Mouse (Mus musculus): Measurements from ENCODE around the gene Olfr1512. TPM values are rescaled to one million over a fixed set of nuclear protein-coding genes. Genes with fewer than 3 reads are reported as not detected.

The Olfr1512 gene
- polyA plus RNA-seq, 1 experiment from 2014 or later = not detected

- WGBS = under 1% methylated on average over 26 of the region's 26 CpGs
- peaks cover 49% of the 10 kb centered on the region for H3K4me1 ChIP-seq
- peak; percentile 52 for DNase-seq (ENCODE audit: low spot score)
- no peaks in the 10 kb centered on the region for H3K36me3 ChIP-seq (replicated peaks)
- peak within 1 kb of the TSS; percentile 87 for H3K27ac ChIP-seq (replicated peaks)
- no peaks in the 10 kb centered on the region for H3K9me3 ChIP-seq
- peak within 1 kb of the TSS; percentile 70 for H3K4me3 ChIP-seq
- H3K27me3 ChIP-seq (replicated peaks; ENCODE audit: low read depth, poor library complexity, severe bottlenecking) = peaks cover 28% of the 10 kb centered on the region
These were observed 50.8 kb downstream of the Olfr1512 start, which contains the start of gene Sall2 for GRCm38 (mm10) chr14:52327910-52328812. TSS of gene Sall2 (minus strand) at chr14:52328762.

GRCm38 (mm10) chr14:52327375-52327901 lies 51.5 kb downstream of the Olfr1512 start:
- Histone ChIP-seq H3K4me3 (peak overlapping the region; percentile 70), H3K27me3 (replicated peaks; ENCODE audit: low read depth, poor library complexity, severe bottlenecking) (peaks cover 28% of the 10 kb centered on the region), H3K4me1 (peaks cover 49% of the 10 kb centered on the region), H3K36me3 (replicated peaks) (no peaks in the 10 kb centered on the region), H3K27ac (replicated peaks) (peak overlapping the region; percentile 87), H3K9me3 (no peaks in the 10 kb centered on the region)
- DNase-seq (ENCODE audit: low spot score) = peak; percentile 49
- WGBS = under 1% methylated on average over 14 of the region's 14 CpGs

- peak overlapping the region; percentile 48; the same call in 1 of the 2 replicates for H3K27ac ChIP-seq (replicated peaks)
- peaks cover 36% of the 10 kb centered on the region for H3K4me1 ChIP-seq
- peak; percentile 34 for DNase-seq (ENCODE audit: low spot score)
- H3K9me3 ChIP-seq = no peaks in the 10 kb centered on the region
- H3K36me3 ChIP-seq (replicated peaks) = no peaks in the 10 kb centered on the region
- WGBS = 7% methylated on average over 4 of the region's 4 CpGs
- peaks cover 28% of the 10 kb centered on the region for H3K27me3 ChIP-seq (replicated peaks; ENCODE audit: low read depth, poor library complexity, severe bottlenecking)
- peak overlapping the region; percentile 70 for H3K4me3 ChIP-seq
These were observed 53.1 kb downstream of the Olfr1512 start for GRCm38 (mm10) chr14:52325890-52326289.

Other genes with a start within 250 kb of the Olfr1512 start
- gene Supt16, start 181.8 kb downstream of the Olfr1512 start, polyA plus RNA-seq (2016; fragmentation: Nextera tagmentation; extraction: Ambion mirVana) = 89.9 and 90.2 TPM in 2 replicates
- 51.2 and 51.7 TPM in 2 replicates for gene Chd8, start 121.4 kb downstream of the Olfr1512 start, polyA plus RNA-seq (2016; fragmentation: Nextera tagmentation; extraction: Ambion mirVana)
- 53.5 and 60.7 TPM in 2 replicates for gene Tox4, start 100.0 kb downstream of the Olfr1512 start, polyA plus RNA-seq (2016; fragmentation: Nextera tagmentation; extraction: Ambion mirVana)
- 22.7 and 25.8 TPM in 2 replicates for gene Rab2b, start 99.6 kb downstream of the Olfr1512 start, polyA plus RNA-seq (2016; fragmentation: Nextera tagmentation; extraction: Ambion mirVana)
- gene Mettl3, start 74.0 kb downstream of the Olfr1512 start, polyA plus RNA-seq (2016; fragmentation: Nextera tagmentation; extraction: Ambion mirVana) = 55.4 and 64.0 TPM in 2 replicates
- 50.3 and 51.9 TPM in 2 replicates for gene Sall2, start 50.4 kb downstream of the Olfr1512 start, polyA plus RNA-seq (2016; fragmentation: Nextera tagmentation; extraction: Ambion mirVana)
- gene Olfr1513, start 22.8 kb downstream of the Olfr1512 start, polyA plus RNA-seq (2016; fragmentation: Nextera tagmentation; extraction: Ambion mirVana) = not detected in 2 replicates
- not detected in 2 replicates for gene Olfr1511, start 18.2 kb upstream of the Olfr1512 start, polyA plus RNA-seq (2016; fragmentation: Nextera tagmentation; extraction: Ambion mirVana)
- not detected in 2 replicates for gene Olfr1510, start 35.2 kb upstream of the Olfr1512 start, polyA plus RNA-seq (2016; fragmentation: Nextera tagmentation; extraction: Ambion mirVana)
- gene Olfr1509, start 63.8 kb upstream of the Olfr1512 start, polyA plus RNA-seq (2016; fragmentation: Nextera tagmentation; extraction: Ambion mirVana) = not detected in 2 replicates
- gene Olfr1508, start 88.3 kb upstream of the Olfr1512 start, polyA plus RNA-seq (2016; fragmentation: Nextera tagmentation; extraction: Ambion mirVana) = not detected in 2 replicates
- gene Olfr1507, start 116.6 kb upstream of the Olfr1512 start, polyA plus RNA-seq (2016; fragmentation: Nextera tagmentation; extraction: Ambion mirVana) = not detected in 2 replicates